Mouse (Mus musculus): ENCODE data around the gene Irak3. TPM values are rescaled to one million over a fixed set of nuclear protein-coding genes. Genes with fewer than 3 reads are reported as not detected.

Irak3 gene
- polyA plus RNA-seq, 1 experiment = not detected

- no peak for TF ChIP-seq GATA1 (IDR thresholded peaks at IDR 0.05; ENCODE audit: low read length)
Measured at GRCm38 (mm10) chr10:120183342-120183741, 18.6 kb downstream of the Irak3 start.

- TF ChIP-seq GATA1 (IDR thresholded peaks at IDR 0.05; ENCODE audit: low read length) = peak; percentile 61
Measured at GRCm38 (mm10) chr10:120182887-120183286, 19.0 kb downstream of the Irak3 start.

- no peak for TF ChIP-seq GATA1 (IDR thresholded peaks at IDR 0.05; ENCODE audit: low read length)
Measured at GRCm38 (mm10) chr10:120174192-120174705, 27.7 kb downstream of the Irak3 start.

- no peak for TF ChIP-seq GATA1 (IDR thresholded peaks at IDR 0.05; ENCODE audit: low read length)
Measured at GRCm38 (mm10) chr10:120171340-120171739, 30.6 kb downstream of the Irak3 start.

GRCm38 (mm10) chr10:120170277-120170676 lies 31.7 kb downstream of the Irak3 start:
- TF ChIP-seq GATA1 (IDR thresholded peaks at IDR 0.05; ENCODE audit: low read length) = no peak

GRCm38 (mm10) chr10:120169841-120170240 lies 32.1 kb downstream of the Irak3 start:
- TF ChIP-seq GATA1 (IDR thresholded peaks at IDR 0.05; ENCODE audit: low read length) = no peak

- TF ChIP-seq GATA1 (IDR thresholded peaks at IDR 0.05; ENCODE audit: low read length) = no peak
Measured at GRCm38 (mm10) chr10:120169064-120169463, 32.9 kb downstream of the Irak3 start.

- TF ChIP-seq GATA1 (IDR thresholded peaks at IDR 0.05; ENCODE audit: low read length) = peak; percentile 90
Measured at GRCm38 (mm10) chr10:120168070-120168469, 33.9 kb downstream of the Irak3 start.

- TF ChIP-seq GATA1 (IDR thresholded peaks at IDR 0.05; ENCODE audit: low read length) = no peak
Measured at GRCm38 (mm10) chr10:120165793-120166503, 36.0 kb downstream of the Irak3 start.

- no peak for TF ChIP-seq GATA1 (IDR thresholded peaks at IDR 0.05; ENCODE audit: low read length)
Measured at GRCm38 (mm10) chr10:120164931-120165792, 36.8 kb downstream of the Irak3 start.

GRCm38 (mm10) chr10:120163490-120163889 lies 38.4 kb downstream of the Irak3 start:
- TF ChIP-seq GATA1 (IDR thresholded peaks at IDR 0.05; ENCODE audit: low read length) = no peak

GRCm38 (mm10) chr10:120162840-120163239 lies 39.1 kb downstream of the Irak3 start:
- no peak for TF ChIP-seq GATA1 (IDR thresholded peaks at IDR 0.05; ENCODE audit: low read length)

- TF ChIP-seq GATA1 (IDR thresholded peaks at IDR 0.05; ENCODE audit: low read length) = no peak
Measured at GRCm38 (mm10) chr10:120160533-120160932, 41.4 kb downstream of the Irak3 start.

GRCm38 (mm10) chr10:120153911-120154310 lies 48.0 kb downstream of the Irak3 start:
- TF ChIP-seq GATA1 (IDR thresholded peaks at IDR 0.05; ENCODE audit: low read length) = no peak

- TF ChIP-seq GATA1 (IDR thresholded peaks at IDR 0.05; ENCODE audit: low read length) = no peak
Measured at GRCm38 (mm10) chr10:120151672-120152071, 50.3 kb downstream of the Irak3 start.

GRCm38 (mm10) chr10:120140916-120141516 lies 60.9 kb downstream of the Irak3 start:
- no peak for TF ChIP-seq GATA1 (IDR thresholded peaks at IDR 0.05; ENCODE audit: low read length)
